Mouse (Mus musculus) liver, embryonic 14.5 days (tissue): ENCODE results near the gene Tmprss6.

Experiments
- CTCF ChIP-seq: IDR thresholded peaks from 2 replicates; pipeline ENCODE4 v1.5.1; 2016; ENCODE audit warnings: antibody characterized with exemption, low read depth, control low read depth
- EP300 ChIP-seq: IDR thresholded peaks from 2 replicates; pipeline ENCODE4 v1.6.1; 2016; ENCODE audit warnings: antibody characterized with exemption, low read depth

GRCm38 (mm10) chr15:78476878-78477277 lies 8.4 kb upstream of the Tmprss6 start:
- no peak for TF ChIP-seq CTCF
- TF ChIP-seq EP300 = no peak
